Mouse (Mus musculus) forebrain, embryonic 14.5 days (tissue): Measurements from ENCODE around the gene Hist3h2a. TPM values are rescaled to one million over a fixed set of nuclear protein-coding genes. Genes with fewer than 3 reads are reported as not detected.
"Not testable (repeated sequence)": the region's sequence is repeated elsewhere in the genome, so short reads cannot be mapped to it uniquely, and the experiment has no call there.

Source experiments
- ATAC-seq: fragments of 200-750 bp; cut with Nextera tagmentation; 2 replicates; pipeline ENCODE4 v1.8.0; 2017; ENCODE audit warnings: mild to moderate bottlenecking, moderate library complexity
- DNase-seq: peaks from one replicate; pipeline ENCODE4 v3.0.0-alpha.2; 2015; ENCODE audit warnings: low spot score
- H3K27ac ChIP-seq: fragments of 300-500 bp; sonication (generic); 2 replicates; pipeline ENCODE4 v1.5.1; 2014; ENCODE audit warnings: low read depth, mild to moderate bottlenecking, control low read depth, low read length, moderate library complexity
- H3K27me3 ChIP-seq: fragments of 300-500 bp; sonication (generic); replicated peaks from 2 replicates; pipeline ENCODE4 v1.6.1; 2014; ENCODE audit warnings: low read length, control low read depth, mixed read lengths; ENCODE audit not compliant: control insufficient read depth, insufficient read depth
- H3K36me3 ChIP-seq: fragments of 300-500 bp; sonication (generic); 2 replicates; pipeline ENCODE4 v1.6.1; 2014; ENCODE audit warnings: low read length, control low read depth; ENCODE audit not compliant: control insufficient read depth, insufficient read depth
- H3K4me1 ChIP-seq: fragments of 300-500 bp; sonication (generic); 2 replicates; pipeline ENCODE4 v1.6.1; 2014; ENCODE audit warnings: antibody characterized with exemption, low read length, control low read depth; ENCODE audit not compliant: control insufficient read depth, insufficient read depth
- H3K4me2 ChIP-seq: fragments of 300-500 bp; sonication (generic); 2 replicates; pipeline ENCODE4 v1.6.1; 2014; ENCODE audit warnings: mild to moderate bottlenecking, control low read depth, low read length
- H3K4me3 ChIP-seq: fragments of 300-500 bp; sonication (generic); 2 replicates; pipeline ENCODE4 v1.5.1; 2014; ENCODE audit warnings: low read depth, low read length, control low read depth
- H3K9ac ChIP-seq: fragments of 300-500 bp; sonication (generic); 2 replicates; pipeline ENCODE4 v1.6.1; 2014; ENCODE audit warnings: mild to moderate bottlenecking, low read length, control low read depth, moderate library complexity
- H3K9me3 ChIP-seq: fragments of 300-500 bp; sonication (generic); replicated peaks from 2 replicates; pipeline ENCODE4 v1.6.1; 2016; ENCODE audit warnings: low read length, control low read depth, mixed read lengths; ENCODE audit not compliant: control insufficient read depth
- WGBS: fragments of 180-500 bp; shearing (Covaris S2); extraction: QIAGEN DNeasy Blood & Tissue Kit; methylation state at CpG from one replicate; pipeline ENCODE4 v1.1.7; 2014; 5-methylcytosine and 5-hydroxymethylcytosine counted together
- polyA plus RNA-seq: library from polyadenylated mRNA; unstranded; fragments of >200 nt; fragmentation: Nextera tagmentation; extraction: Ambion mirVana; gene quantifications from 2 replicates; pipeline ENCODE4 v1.2.1, GENCODE M21; 2014

The Hist3h2a gene
- polyA plus RNA-seq, 1 experiment from 2014 or later = 151 TPM

DNA sequence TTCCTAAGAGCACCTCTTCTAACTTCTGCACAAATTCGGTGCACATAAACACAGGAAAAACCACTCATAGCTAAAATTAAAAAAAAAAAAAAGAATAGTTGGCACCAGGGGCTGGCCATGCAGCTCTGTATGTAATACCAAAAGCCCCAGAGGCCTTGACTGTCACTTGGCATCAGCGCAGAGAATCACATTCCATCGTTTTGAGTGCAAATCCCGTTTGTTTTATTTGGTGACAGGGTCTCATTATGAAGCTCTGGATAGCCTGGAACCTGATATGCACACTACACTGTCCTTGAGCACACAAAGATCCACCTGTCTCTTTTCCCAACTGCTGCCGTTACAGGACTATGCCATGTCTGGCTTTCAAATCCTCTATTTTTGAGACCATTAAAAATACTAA, 3.3 kb upstream of the Hist3h2a start:
- Histone ChIP-seq H3K27me3 (no peaks in the 10 kb centered on the region), H3K4me3 (no peak overlapping the region), H3K36me3 (no peaks in the 10 kb centered on the region), H3K4me1 (peaks cover 21% of the 10 kb centered on the region), H3K9me3 (no peaks in the 10 kb centered on the region), H3K27ac (peak overlapping the region; percentile 99; the same call in 1 of the 2 replicates), H3K4me2 (peak overlapping the region; percentile 77), H3K9ac (peak overlapping the region; percentile 95; the same call in 1 of the 2 replicates)
- ATAC-seq (no peak), DNase-seq (no peak)
- WGBS = 51% methylated on average over 5 of the region's 5 CpGs

DNA sequence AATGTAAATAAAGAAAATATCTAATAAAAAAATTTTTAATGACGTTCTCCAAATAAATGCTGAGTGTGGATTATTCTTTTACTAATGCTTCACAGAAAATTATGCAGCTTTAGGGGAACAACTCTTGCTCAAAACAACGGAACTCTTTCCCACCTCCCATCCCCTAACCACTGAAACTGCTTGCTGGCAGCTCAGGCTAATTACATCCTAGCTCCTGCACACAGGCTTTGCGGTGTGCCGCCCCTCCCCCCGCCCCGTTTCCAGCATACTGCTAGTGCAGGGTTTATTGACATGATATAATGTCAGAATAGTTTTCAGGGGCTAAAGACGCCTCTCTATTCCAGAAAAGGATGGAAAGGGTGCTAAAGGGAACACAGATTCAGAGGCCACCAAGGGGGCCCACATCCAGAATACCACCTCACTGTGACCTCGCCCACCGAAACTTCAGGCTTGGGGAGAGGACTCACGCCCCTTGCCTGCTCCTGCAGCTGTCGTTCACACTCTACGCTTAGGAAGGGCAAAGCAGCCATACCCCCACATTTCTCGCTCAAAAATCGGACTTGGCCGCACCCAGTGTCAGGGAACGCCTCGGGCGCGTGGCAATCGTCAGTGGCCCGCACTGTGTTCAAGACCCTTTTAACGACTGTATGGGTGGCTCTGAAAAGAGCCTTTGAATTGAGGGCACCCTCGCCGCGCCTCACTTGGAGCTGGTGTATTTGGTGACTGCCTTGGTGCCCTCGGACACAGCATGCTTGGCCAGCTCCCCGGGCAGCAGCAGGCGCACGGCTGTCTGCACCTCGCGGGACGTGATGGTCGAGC, 925 bp upstream of the Hist3h2a start:
- peak overlapping the region; percentile 61 for H3K4me2 ChIP-seq
- DNase-seq (peak; percentile 84), ATAC-seq (peak; percentile 9)
- under 1% methylated on average over 33 of the region's 33 CpGs for WGBS
- H3K36me3 ChIP-seq = peaks cover 14% of the 10 kb centered on the region
- H3K9ac ChIP-seq = peak overlapping the region; percentile 96
- H3K4me3 ChIP-seq = peak overlapping the region; percentile 89
- H3K4me1 ChIP-seq = peaks cover 38% of the 10 kb centered on the region
- no peaks in the 10 kb centered on the region for H3K9me3 ChIP-seq
- peak overlapping the region; percentile 99 for H3K27ac ChIP-seq
- no peaks in the 10 kb centered on the region for H3K27me3 ChIP-seq

DNA sequence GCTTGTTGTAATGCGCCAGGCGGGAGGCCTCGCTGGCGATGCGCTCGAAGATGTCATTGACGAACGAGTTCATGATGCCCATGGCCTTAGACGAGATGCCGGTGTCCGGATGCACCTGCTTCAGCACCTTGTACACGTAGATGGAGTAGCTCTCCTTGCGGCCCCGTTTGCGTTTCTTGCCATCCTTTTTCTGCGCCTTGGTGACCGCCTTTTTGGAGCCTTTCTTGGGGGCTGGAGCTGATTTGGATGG, 390 bp upstream of the Hist3h2a start:
- peak overlapping the region; percentile 89 for H3K4me3 ChIP-seq
- DNase-seq, H3K9me3 ChIP-seq, H3K27me3 ChIP-seq: not testable (repeated sequence)
- peak; percentile 19; the same call in 1 of the 2 replicates for ATAC-seq
- peaks cover 41% of the 10 kb centered on the region for H3K4me1 ChIP-seq
- H3K27ac ChIP-seq = peak overlapping the region; percentile 99
- WGBS = under 1% methylated on average over 17 of the region's 17 CpGs
- peak overlapping the region; percentile 96 for H3K9ac ChIP-seq
- peaks cover 14% of the 10 kb centered on the region for H3K36me3 ChIP-seq
- H3K4me2 ChIP-seq = peak overlapping the region; percentile 61

DNA sequence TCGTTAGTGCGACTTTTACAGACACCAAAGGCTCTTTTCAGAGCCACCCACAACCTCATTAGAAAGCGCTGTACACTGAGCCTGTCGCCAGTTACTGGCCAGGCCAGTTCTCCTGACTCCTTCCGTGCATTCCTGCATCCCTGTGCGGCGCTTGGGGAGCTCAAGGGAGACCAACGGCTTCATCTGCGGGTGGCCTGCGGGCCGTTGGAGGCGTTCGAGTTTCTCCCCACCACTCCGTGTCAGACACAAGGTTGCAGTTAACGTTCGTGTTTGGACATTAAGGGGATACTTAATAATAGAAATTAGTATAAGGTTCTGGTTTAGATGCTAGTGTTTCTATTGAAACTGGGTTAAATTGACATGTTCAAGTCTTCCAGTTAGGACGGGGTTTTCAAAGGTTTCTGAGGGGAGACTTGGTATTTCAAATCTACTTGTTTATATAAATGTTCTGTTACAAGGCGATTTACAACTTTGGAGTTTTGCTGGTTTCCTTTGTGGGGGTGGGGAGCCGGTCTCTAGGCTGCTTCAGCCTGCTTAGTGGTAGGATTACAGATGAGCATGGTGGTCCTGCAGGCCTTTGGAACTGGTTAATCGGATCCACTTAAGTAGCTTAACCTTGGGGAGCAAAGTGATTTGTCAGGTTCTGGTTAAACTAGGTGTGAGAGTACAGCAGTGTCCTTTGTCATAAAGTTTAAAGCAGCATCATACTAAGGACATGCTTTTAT, 820 bp downstream of the Hist3h2a start:
- H3K4me2 ChIP-seq = peak overlapping the region; percentile 61
- ATAC-seq (no peak), DNase-seq (peak; percentile 52)
- no peaks in the 10 kb centered on the region for H3K27me3 ChIP-seq
- peak overlapping the region; percentile 96 for H3K9ac ChIP-seq
- no peaks in the 10 kb centered on the region for H3K9me3 ChIP-seq
- peak overlapping the region; percentile 89 for H3K4me3 ChIP-seq
- H3K27ac ChIP-seq = peak overlapping the region; percentile 99
- under 1% methylated on average over 20 of the region's 20 CpGs for WGBS
- H3K4me1 ChIP-seq = peaks cover 46% of the 10 kb centered on the region
- H3K36me3 ChIP-seq = peaks cover 14% of the 10 kb centered on the region

DNA sequence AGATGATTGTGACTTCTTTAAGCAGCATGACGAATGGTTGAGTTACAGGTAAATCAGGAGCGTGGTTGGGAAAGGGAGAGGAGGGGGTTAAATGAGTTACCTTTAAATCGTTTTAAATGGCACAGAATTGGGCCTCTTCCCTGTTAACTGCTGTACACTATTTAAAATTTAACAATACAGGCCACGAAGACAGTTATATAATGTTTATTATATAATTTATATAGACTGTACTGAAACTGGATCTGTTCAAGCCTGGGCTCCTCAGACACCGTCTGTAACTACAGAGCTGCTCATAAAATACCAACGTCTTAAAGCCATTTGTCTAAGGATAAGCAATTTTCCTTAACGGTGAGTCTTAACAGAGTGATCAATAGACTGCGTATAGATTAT, 1.4 kb downstream of the Hist3h2a start:
- H3K4me2 ChIP-seq = peak overlapping the region; percentile 61
- no peak overlapping the region; the same call in 1 of the 2 replicates for H3K27ac ChIP-seq
- no peaks in the 10 kb centered on the region for H3K27me3 ChIP-seq
- peaks cover 43% of the 10 kb centered on the region for H3K4me1 ChIP-seq
- 10% methylated on average over 8 of the region's 8 CpGs for WGBS
- no peak for DNase-seq
- H3K4me3 ChIP-seq = peak overlapping the region; percentile 89
- no peak for ATAC-seq
- peaks cover 14% of the 10 kb centered on the region for H3K36me3 ChIP-seq
- peak overlapping the region; percentile 96 for H3K9ac ChIP-seq
- H3K9me3 ChIP-seq = no peaks in the 10 kb centered on the region

DNA sequence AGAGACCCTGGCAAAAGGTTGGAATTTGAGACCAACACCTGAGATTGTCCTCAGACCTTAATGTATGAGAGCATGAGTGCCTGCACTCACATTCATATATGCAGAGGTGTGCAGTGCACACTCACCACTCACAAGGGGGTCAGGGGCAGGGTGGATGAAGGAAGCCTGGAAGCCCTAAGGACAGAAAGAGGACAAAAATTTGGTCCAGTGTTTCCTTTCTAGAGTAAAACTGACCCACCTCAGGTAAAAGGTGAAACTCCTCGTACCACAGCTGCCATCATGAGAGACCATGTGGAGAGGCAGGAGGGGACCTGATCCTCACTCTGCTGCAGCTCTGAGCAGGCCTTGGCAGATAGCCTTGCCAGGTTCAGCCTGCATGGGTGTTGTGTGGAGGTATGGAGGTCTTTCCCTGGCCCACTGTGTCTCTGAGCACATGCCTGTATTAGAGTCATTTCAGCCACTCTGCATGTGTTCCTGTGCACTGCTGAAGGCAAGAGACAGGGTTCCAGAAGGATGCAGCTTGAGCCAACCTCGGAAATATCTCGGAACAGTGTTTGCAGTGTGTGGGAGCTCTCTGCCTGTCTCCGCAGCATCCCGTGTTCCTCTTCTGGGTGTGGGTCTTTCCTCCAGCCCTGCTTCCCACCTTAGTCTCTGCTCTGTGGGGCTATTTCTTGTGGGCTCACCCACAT, 2.9 kb downstream of the Hist3h2a start:
- no peak for ATAC-seq
- no peak overlapping the region for H3K27ac ChIP-seq
- DNase-seq = no peak
- peaks cover 14% of the 10 kb centered on the region for H3K36me3 ChIP-seq
- 0 out of 2 replicates have a peak, but pooled peaks cover 5% of the 10 kb centered on the region for H3K9me3 ChIP-seq
- peak overlapping the region; percentile 61 for H3K4me2 ChIP-seq
- 0 out of 2 replicates have a peak, but pooled peaks cover 4% of the 10 kb centered on the region for H3K27me3 ChIP-seq
- H3K4me3 ChIP-seq = peak overlapping the region; percentile 89
- 77% methylated on average over 5 of the region's 5 CpGs for WGBS
- peak overlapping the region; percentile 96 for H3K9ac ChIP-seq
- H3K4me1 ChIP-seq = peaks cover 36% of the 10 kb centered on the region

DNA sequence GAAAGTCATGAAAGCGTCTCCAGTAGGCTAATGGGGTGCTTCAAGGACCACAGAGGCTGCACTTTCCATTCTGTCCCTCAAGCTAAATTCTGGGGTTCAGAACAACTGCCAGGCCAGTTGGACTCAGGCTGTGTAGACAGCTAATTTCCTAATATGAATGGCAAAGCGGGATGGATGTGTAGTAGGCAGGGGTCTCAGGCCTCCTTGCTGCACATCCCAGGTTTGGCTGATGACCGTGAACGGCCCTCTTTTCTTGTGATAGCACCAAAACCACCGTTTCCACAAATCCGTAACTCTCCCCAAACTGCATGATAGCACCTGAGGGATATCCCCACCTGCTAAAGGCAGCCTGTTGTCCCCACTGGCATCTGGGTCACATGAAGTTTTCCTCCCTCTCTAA, 4.1 kb downstream of the Hist3h2a start:
- Histone ChIP-seq H3K36me3 (peaks cover 14% of the 10 kb centered on the region), H3K9me3 (0 out of 2 replicates have a peak, but pooled peaks cover 5% of the 10 kb centered on the region), H3K27me3 (0 out of 2 replicates have a peak, but pooled peaks cover 4% of the 10 kb centered on the region), H3K4me2 (peak overlapping the region; percentile 61; the same call in 1 of the 2 replicates), H3K4me3 (no peak overlapping the region), H3K27ac (no peak overlapping the region), H3K4me1 (peaks cover 30% of the 10 kb centered on the region), H3K9ac (no peak overlapping the region)
- ATAC-seq (no peak), DNase-seq (no peak)
- WGBS = 85% methylated on average over 6 of the region's 6 CpGs

DNA sequence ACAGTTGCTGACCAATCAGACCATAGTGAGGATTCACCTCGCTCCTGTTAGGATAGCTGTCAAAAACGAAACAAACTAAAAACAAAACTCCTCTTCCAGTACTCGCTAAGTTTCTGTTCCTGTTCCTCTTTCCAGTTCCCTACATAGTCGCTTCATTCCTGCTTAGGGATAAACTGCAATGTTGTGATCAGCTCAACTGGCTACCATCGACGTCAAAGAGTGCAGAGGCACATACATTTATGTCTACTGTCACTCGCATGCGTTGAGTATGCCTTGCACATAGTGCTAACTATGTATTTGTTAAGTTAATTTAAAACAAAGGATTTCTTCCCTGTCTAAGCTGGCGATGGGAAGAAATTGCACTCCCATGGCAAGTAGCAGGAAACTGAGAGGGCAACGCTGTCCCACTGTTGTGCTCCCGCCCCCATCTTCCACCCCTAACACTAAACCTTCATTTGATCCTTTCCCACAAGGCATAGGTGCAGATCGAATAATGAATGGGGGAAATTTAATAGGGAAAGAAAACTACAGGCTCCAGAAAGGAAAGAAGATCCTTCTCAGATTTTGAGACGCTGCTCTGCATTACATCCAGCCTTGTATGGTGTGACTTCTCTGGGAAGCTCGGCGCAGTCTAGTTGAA, 4.8 kb downstream of the Hist3h2a start:
- Histone ChIP-seq H3K36me3 (peaks cover 14% of the 10 kb centered on the region), H3K9me3 (0 out of 2 replicates have a peak, but pooled peaks cover 5% of the 10 kb centered on the region), H3K4me2 (peak overlapping the region; percentile 76), H3K27ac (0 out of 2 replicates have a peak overlapping the region, but pooled peaks have one; percentile 39), H3K27me3 (0 out of 2 replicates have a peak, but pooled peaks cover 4% of the 10 kb centered on the region), H3K4me3 (peak overlapping the region; percentile 40), H3K4me1 (peaks cover 30% of the 10 kb centered on the region), H3K9ac (peak overlapping the region; percentile 57)
- no peak for ATAC-seq
- WGBS = 31% methylated on average over 15 of the region's 15 CpGs
- DNase-seq = no peak
